Mouse (Mus musculus): ENCODE results near the gene Mpdu1. TPM values are rescaled to one million over a fixed set of nuclear protein-coding genes. Genes with fewer than 3 reads are reported as not detected.
A peak's percentile ranks its signal among the peaks of the same experiment; 100 is the strongest.

The Mpdu1 gene
- polyA plus RNA-seq, 1 experiment, result 42.5 TPM

DNA sequence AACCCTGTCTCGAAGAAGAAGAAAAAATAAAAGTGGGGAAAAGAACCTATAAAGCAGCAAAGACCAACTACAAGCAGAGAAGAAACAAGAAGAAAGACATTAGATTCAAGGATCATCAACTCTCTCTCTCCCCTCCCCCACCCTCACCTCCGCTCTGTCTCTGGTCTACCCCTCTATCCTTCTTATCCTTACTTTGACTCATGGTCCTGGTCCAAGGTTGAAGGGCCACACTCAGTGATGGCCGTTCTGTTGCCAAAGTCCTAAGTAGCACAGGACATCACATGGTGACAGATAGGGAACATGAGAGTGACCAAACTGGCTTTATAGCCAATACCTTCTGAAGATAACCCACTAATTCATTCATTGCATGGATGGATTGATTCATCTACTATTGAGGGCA, 35.0 kb upstream of the Mpdu1 start:
- Histone ChIP-seq H3K4me3 (ENCODE audit: control insufficient read depth, low read depth, low read length) (no peak overlapping the region), H3K27ac (ENCODE audit: control insufficient read depth, insufficient read depth, low read depth, low read length) (no peak overlapping the region), H3K27me3 (ENCODE audit: control insufficient read depth, insufficient read depth, low read length) (no peaks in the 10 kb centered on the region), H3K36me3 (ENCODE audit: control insufficient read depth, insufficient read depth, low read length) (no peaks in the 10 kb centered on the region), H3K4me1 (ENCODE audit: control insufficient read depth, insufficient read depth, low read length) (peaks cover 7% of the 10 kb centered on the region)
- TF ChIP-seq CTCF (IDR thresholded peaks at IDR 0.05; ENCODE audit: control insufficient read depth, insufficient read depth, insufficient replicate concordance, low read depth, low read length) (no peak), POLR2A (IDR thresholded peaks at IDR 0.05; ENCODE audit: control insufficient read depth, low read depth, low read length) (no peak)

GRCm38 (mm10) chr11:69695361-69696181, 33.1 kb upstream of the Mpdu1 start, which contains the start of the genes Tnfsf12 and Tnfsfm13:
Gene Tnfsf12, minus strand, starts transcription at chr11:69695849.
Gene Tnfsfm13, minus strand, starts transcription at chr11:69696098.
- H3K4me3 ChIP-seq (ENCODE audit: control insufficient read depth, low read depth, low read length), result peak within 1 kb of the TSS; percentile 76
- TF ChIP-seq CTCF (IDR thresholded peaks at IDR 0.05; ENCODE audit: control insufficient read depth, insufficient read depth, insufficient replicate concordance, low read depth, low read length) (no peak), POLR2A (IDR thresholded peaks at IDR 0.05; ENCODE audit: control insufficient read depth, low read depth, low read length) (peak; percentile 26; the same call in 1 of the 2 replicates)
- H3K27me3 ChIP-seq (ENCODE audit: control insufficient read depth, insufficient read depth, low read length), result no peaks in the 10 kb centered on the region
- H3K4me1 ChIP-seq (ENCODE audit: control insufficient read depth, insufficient read depth, low read length), result peaks cover 7% of the 10 kb centered on the region
- H3K36me3 ChIP-seq (ENCODE audit: control insufficient read depth, insufficient read depth, low read length), result no peaks in the 10 kb centered on the region
- H3K27ac ChIP-seq (ENCODE audit: control insufficient read depth, insufficient read depth, low read depth, low read length), result peak within 1 kb of the TSS; percentile 76

DNA sequence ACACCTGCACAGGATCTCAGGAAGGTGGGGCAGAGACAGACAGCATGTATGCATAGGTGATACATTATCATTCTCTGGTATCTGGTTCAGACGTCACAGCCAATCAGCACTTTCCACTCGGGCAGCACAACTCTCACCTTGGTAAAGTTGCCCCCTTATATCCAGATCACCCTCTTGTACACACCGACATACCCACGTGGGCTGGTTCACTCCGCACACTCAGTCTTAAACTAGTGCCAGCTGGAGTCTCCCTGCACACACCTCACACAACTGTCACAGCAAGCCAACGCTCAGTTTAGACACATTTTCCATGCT, 32.6 kb upstream of the Mpdu1 start:
- no peak overlapping the region for H3K27ac ChIP-seq (ENCODE audit: control insufficient read depth, insufficient read depth, low read depth, low read length)
- no peaks in the 10 kb centered on the region for H3K27me3 ChIP-seq (ENCODE audit: control insufficient read depth, insufficient read depth, low read length)
- H3K36me3 ChIP-seq (ENCODE audit: control insufficient read depth, insufficient read depth, low read length), result no peaks in the 10 kb centered on the region
- H3K4me1 ChIP-seq (ENCODE audit: control insufficient read depth, insufficient read depth, low read length), result peaks cover 7% of the 10 kb centered on the region
- H3K4me3 ChIP-seq (ENCODE audit: control insufficient read depth, low read depth, low read length), result peak overlapping the region; percentile 76
- TF ChIP-seq CTCF (IDR thresholded peaks at IDR 0.05; ENCODE audit: control insufficient read depth, insufficient read depth, insufficient replicate concordance, low read depth, low read length) (no peak), POLR2A (IDR thresholded peaks at IDR 0.05; ENCODE audit: control insufficient read depth, low read depth, low read length) (no peak)

DNA sequence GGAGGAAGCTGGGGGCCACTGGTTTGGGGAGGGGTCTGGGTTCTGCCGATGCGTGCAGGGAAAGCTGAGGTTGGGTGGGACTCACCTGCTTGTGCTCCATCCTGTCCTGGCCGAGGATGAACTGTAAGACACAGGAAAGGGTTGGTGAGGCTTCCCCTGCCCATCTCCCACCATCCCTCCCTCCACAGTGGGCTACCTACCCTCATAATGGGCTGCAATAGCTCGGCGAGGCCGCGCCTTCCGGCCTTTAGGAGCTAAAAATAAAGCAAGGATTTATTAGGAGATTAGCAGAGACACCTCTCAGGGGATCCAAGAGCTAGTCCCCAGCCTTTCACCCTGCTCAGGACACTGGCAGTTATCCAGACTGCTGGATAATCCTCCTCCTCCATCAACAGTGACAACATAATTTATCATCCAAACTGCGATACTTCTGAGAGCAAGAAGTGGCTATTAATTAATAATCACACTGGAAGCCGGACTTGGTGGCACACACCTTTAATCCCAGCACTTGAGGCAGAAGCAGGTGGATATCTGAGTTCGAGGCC, 31.1 kb upstream of the Mpdu1 start:
- Histone ChIP-seq H3K27me3 (ENCODE audit: control insufficient read depth, insufficient read depth, low read length) (no peaks in the 10 kb centered on the region), H3K27ac (ENCODE audit: control insufficient read depth, insufficient read depth, low read depth, low read length) (no peak overlapping the region), H3K4me3 (ENCODE audit: control insufficient read depth, low read depth, low read length) (no peak overlapping the region), H3K36me3 (ENCODE audit: control insufficient read depth, insufficient read depth, low read length) (no peaks in the 10 kb centered on the region), H3K4me1 (ENCODE audit: control insufficient read depth, insufficient read depth, low read length) (peaks cover 7% of the 10 kb centered on the region)
- no peak for TF ChIP-seq POLR2A (IDR thresholded peaks at IDR 0.05; ENCODE audit: control insufficient read depth, low read depth, low read length)
- no peak for TF ChIP-seq CTCF (IDR thresholded peaks at IDR 0.05; ENCODE audit: control insufficient read depth, insufficient read depth, insufficient replicate concordance, low read depth, low read length)

GRCm38 (mm10) chr11:69692863-69693262, 30.4 kb upstream of the Mpdu1 start:
- Histone ChIP-seq H3K4me1 (ENCODE audit: control insufficient read depth, insufficient read depth, low read length) (peaks cover 7% of the 10 kb centered on the region), H3K27me3 (ENCODE audit: control insufficient read depth, insufficient read depth, low read length) (no peaks in the 10 kb centered on the region), H3K27ac (ENCODE audit: control insufficient read depth, insufficient read depth, low read depth, low read length) (no peak overlapping the region), H3K4me3 (ENCODE audit: control insufficient read depth, low read depth, low read length) (no peak overlapping the region), H3K36me3 (ENCODE audit: control insufficient read depth, insufficient read depth, low read length) (no peaks in the 10 kb centered on the region)
- no peak for TF ChIP-seq CTCF (IDR thresholded peaks at IDR 0.05; ENCODE audit: control insufficient read depth, insufficient read depth, insufficient replicate concordance, low read depth, low read length)
- no peak for TF ChIP-seq POLR2A (IDR thresholded peaks at IDR 0.05; ENCODE audit: control insufficient read depth, low read depth, low read length)

GRCm38 (mm10) chr11:69692196-69692811, 29.9 kb upstream of the Mpdu1 start:
- no peak for TF ChIP-seq CTCF (IDR thresholded peaks at IDR 0.05; ENCODE audit: control insufficient read depth, insufficient read depth, insufficient replicate concordance, low read depth, low read length)
- TF ChIP-seq POLR2A (IDR thresholded peaks at IDR 0.05; ENCODE audit: control insufficient read depth, low read depth, low read length), result no peak
- peaks cover 7% of the 10 kb centered on the region for H3K4me1 ChIP-seq (ENCODE audit: control insufficient read depth, insufficient read depth, low read length)
- H3K27me3 ChIP-seq (ENCODE audit: control insufficient read depth, insufficient read depth, low read length), result no peaks in the 10 kb centered on the region
- no peaks in the 10 kb centered on the region for H3K36me3 ChIP-seq (ENCODE audit: control insufficient read depth, insufficient read depth, low read length)
- H3K27ac ChIP-seq (ENCODE audit: control insufficient read depth, insufficient read depth, low read depth, low read length), result no peak overlapping the region
- H3K4me3 ChIP-seq (ENCODE audit: control insufficient read depth, low read depth, low read length), result no peak overlapping the region

DNA sequence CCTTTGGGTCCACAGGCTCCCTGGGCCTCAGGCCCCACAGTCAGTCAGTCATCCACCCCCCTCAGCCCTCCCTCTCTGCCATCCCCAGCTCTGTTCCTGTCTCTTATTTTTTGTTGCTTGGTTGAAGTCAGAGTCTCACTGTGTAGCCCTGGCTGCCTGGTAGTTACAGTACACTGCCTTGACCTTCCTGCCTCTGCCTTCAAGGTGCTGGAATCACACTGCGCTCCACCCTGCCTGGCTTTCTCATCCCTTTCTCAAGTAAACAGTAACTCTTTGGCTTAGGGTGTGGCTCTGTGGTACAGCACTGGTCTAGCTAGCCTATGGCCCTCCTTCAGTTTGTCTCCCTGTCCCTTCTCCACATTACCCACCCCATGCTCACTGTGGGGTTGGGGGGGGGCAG, 27.4 kb upstream of the Mpdu1 start:
- Histone ChIP-seq H3K4me1 (ENCODE audit: control insufficient read depth, insufficient read depth, low read length) (peaks cover 2% of the 10 kb centered on the region), H3K36me3 (ENCODE audit: control insufficient read depth, insufficient read depth, low read length) (no peaks in the 10 kb centered on the region), H3K27ac (ENCODE audit: control insufficient read depth, insufficient read depth, low read depth, low read length) (no peak overlapping the region), H3K4me3 (ENCODE audit: control insufficient read depth, low read depth, low read length) (no peak overlapping the region), H3K27me3 (ENCODE audit: control insufficient read depth, insufficient read depth, low read length) (no peaks in the 10 kb centered on the region)
- no peak for TF ChIP-seq CTCF (IDR thresholded peaks at IDR 0.05; ENCODE audit: control insufficient read depth, insufficient read depth, insufficient replicate concordance, low read depth, low read length)
- TF ChIP-seq POLR2A (IDR thresholded peaks at IDR 0.05; ENCODE audit: control insufficient read depth, low read depth, low read length), result no peak

All from testis, adult 2 months (tissue).